Mouse (Mus musculus) midbrain, embryonic 13.5 days (tissue): ENCODE results near the gene Vash1. TPM values are rescaled to one million over a fixed set of nuclear protein-coding genes. Genes with fewer than 3 reads are reported as not detected.

Experiments
- ATAC-seq: fragments of 200-750 bp; cut with Nextera tagmentation; 2 replicates; pipeline ENCODE4 v1.8.0; 2017; ENCODE audit warnings: mild to moderate bottlenecking, moderate TSS enrichment, moderate library complexity
- H3K27ac ChIP-seq: fragments of 300-500 bp; sonication (generic); 2 replicates; pipeline ENCODE4 v1.5.1; 2015; ENCODE audit warnings: inconsistent platforms, mild to moderate bottlenecking, moderate library complexity
- H3K27me3 ChIP-seq: fragments of 300-500 bp; sonication (generic); 2 replicates; pipeline ENCODE4 v1.6.1; 2015; ENCODE audit warnings: mild to moderate bottlenecking, inconsistent platforms
- H3K36me3 ChIP-seq: fragments of 300-500 bp; sonication (generic); 2 replicates; pipeline ENCODE4 v1.6.1; 2015; ENCODE audit warnings: mild to moderate bottlenecking, inconsistent platforms
- H3K4me1 ChIP-seq: fragments of 300-500 bp; sonication (generic); replicated peaks from 2 replicates; pipeline ENCODE4 v1.6.1; 2015; ENCODE audit warnings: inconsistent platforms
- H3K4me2 ChIP-seq: fragments of 300-500 bp; sonication (generic); replicated peaks from 2 replicates; pipeline ENCODE4 v1.6.1; 2015; ENCODE audit warnings: moderate library complexity, mild to moderate bottlenecking, inconsistent platforms
- H3K4me3 ChIP-seq: fragments of 300-500 bp; sonication (generic); replicated peaks from 2 replicates; pipeline ENCODE4 v1.5.1; 2015; ENCODE audit warnings: mild to moderate bottlenecking, inconsistent platforms
- H3K9ac ChIP-seq: fragments of 300-500 bp; sonication (generic); replicated peaks from 2 replicates; pipeline ENCODE4 v1.6.1; 2015; ENCODE audit warnings: mild to moderate bottlenecking, inconsistent platforms
- H3K9me3 ChIP-seq: fragments of 300-500 bp; sonication (generic); 2 replicates; pipeline ENCODE4 v1.6.1; 2016; ENCODE audit warnings: mild to moderate bottlenecking, inconsistent platforms
- WGBS: fragments of 180-500 bp; shearing (Covaris S2); methylation state at CpG from one replicate; pipeline ENCODE4 v1.1.7; 2015; 5-methylcytosine and 5-hydroxymethylcytosine counted together
- polyA plus RNA-seq: library from polyadenylated mRNA; unstranded; fragments of >200 nt; fragmentation: Nextera tagmentation; extraction: Ambion mirVana; gene quantifications from 2 replicates; pipeline ENCODE4 v1.2.1, GENCODE M21; 2015

Vash1 gene
- polyA plus RNA-seq, 1 experiment from 2014 or later, result 40.6 TPM

- Histone ChIP-seq H3K27ac (no peak overlapping the region), H3K9ac (no peak overlapping the region), H3K36me3 (peaks cover 71% of the 10 kb centered on the region), H3K4me2 (no peak overlapping the region), H3K9me3 (no peaks in the 10 kb centered on the region), H3K27me3 (no peaks in the 10 kb centered on the region), H3K4me1 (peaks cover 52% of the 10 kb centered on the region), H3K4me3 (no peak overlapping the region)
- 82% methylated on average over 9 of the region's 9 CpGs for WGBS
- ATAC-seq, result no peak
Measured at GRCm38 (mm10) chr12:86685275-86685674, 6.8 kb downstream of the Vash1 start.

DNA sequence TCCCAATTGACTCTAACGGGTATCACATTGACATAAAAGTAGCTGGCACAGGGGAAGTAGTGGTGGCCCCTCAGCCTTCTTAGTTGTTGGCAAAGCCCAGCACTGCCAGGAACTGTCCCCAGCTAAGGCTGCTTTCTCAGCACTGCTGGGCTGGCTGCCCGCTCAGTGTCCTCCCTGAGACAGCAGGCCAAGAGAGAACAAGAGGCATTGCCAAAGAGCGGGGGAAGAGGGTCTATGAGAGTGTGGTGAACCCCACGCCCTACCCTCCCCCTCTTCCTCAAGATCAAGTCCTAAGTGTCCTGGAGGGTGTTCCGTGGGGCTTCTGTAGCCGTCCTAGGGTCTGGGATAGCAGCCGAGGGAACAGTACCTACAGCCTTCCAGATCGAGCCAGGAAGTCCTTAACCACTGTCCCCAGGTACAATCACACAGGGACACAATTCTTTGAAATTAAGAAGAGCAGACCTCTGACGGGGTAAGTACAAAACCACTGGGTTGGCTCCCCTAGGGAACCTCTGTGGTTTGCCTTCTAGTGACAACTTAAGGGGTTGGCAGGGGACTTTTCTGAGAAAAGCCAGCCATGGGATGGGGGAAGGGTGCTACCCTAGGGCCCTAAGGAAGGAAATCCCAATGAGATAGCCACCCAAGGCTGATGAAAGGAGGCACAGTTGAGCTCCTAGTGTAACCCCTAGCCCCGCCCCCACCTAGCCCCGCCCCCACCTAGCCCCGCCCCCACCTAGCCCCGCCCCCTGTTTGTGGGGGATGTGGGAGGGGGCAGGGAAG lies 8.2 kb downstream of the Vash1 start:
- H3K4me1 ChIP-seq, result peaks cover 40% of the 10 kb centered on the region
- H3K9ac ChIP-seq, result no peak overlapping the region
- H3K36me3 ChIP-seq, result peaks cover 85% of the 10 kb centered on the region
- 61% methylated on average over 13 of the region's 13 CpGs for WGBS
- H3K27ac ChIP-seq, result no peak overlapping the region
- ATAC-seq, result no peak
- no peaks in the 10 kb centered on the region for H3K27me3 ChIP-seq
- no peak overlapping the region for H3K4me3 ChIP-seq
- H3K9me3 ChIP-seq, result no peaks in the 10 kb centered on the region
- H3K4me2 ChIP-seq, result no peak overlapping the region

GRCm38 (mm10) chr12:86687445-86687955 lies 9.0 kb downstream of the Vash1 start:
- no peak overlapping the region for H3K27ac ChIP-seq
- no peak overlapping the region for H3K9ac ChIP-seq
- no peak for ATAC-seq
- no peak overlapping the region for H3K4me2 ChIP-seq
- H3K36me3 ChIP-seq, result peaks cover 91% of the 10 kb centered on the region
- H3K9me3 ChIP-seq, result no peaks in the 10 kb centered on the region
- WGBS, result 81% methylated on average over 4 of the region's 4 CpGs
- H3K4me1 ChIP-seq, result peaks cover 32% of the 10 kb centered on the region
- no peaks in the 10 kb centered on the region for H3K27me3 ChIP-seq
- H3K4me3 ChIP-seq, result no peak overlapping the region

DNA sequence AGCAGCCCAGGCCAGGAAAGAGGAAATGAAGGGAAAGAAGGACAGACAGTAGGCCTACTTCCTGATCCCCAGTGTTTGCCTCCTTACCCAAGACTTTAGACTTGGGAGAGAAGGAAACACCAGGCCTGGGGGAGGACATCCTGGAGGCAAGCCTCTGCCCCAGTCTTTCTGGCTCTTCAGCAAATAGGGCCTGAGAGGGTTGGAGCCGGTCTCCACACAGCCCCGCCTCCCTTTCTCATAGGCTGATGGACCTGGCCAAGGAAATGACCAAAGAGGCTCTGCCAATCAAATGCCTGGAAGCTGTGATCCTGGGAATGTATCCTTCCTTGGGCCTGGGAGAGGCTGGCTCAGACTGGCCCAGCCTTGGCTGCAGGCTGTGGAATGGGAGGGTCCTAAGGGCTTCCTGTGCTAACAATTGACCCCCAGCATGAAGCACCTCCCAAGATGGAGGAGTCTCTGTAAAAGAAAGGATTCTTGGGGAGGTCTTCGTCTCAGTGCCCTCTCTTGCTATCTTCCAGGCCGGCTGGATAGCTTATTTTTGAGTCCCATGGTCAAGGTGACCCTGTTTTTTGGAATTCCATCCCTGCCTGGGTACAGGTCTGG lies 9.6 kb downstream of the Vash1 start:
- ATAC-seq, result no peak
- H3K4me3 ChIP-seq, result no peak overlapping the region
- H3K4me1 ChIP-seq, result peaks cover 26% of the 10 kb centered on the region
- H3K9me3 ChIP-seq, result no peaks in the 10 kb centered on the region
- peaks cover 91% of the 10 kb centered on the region for H3K36me3 ChIP-seq
- no peak overlapping the region for H3K9ac ChIP-seq
- 78% methylated on average over 4 of the region's 4 CpGs for WGBS
- no peak overlapping the region for H3K27ac ChIP-seq
- no peaks in the 10 kb centered on the region for H3K27me3 ChIP-seq
- H3K4me2 ChIP-seq, result no peak overlapping the region

DNA sequence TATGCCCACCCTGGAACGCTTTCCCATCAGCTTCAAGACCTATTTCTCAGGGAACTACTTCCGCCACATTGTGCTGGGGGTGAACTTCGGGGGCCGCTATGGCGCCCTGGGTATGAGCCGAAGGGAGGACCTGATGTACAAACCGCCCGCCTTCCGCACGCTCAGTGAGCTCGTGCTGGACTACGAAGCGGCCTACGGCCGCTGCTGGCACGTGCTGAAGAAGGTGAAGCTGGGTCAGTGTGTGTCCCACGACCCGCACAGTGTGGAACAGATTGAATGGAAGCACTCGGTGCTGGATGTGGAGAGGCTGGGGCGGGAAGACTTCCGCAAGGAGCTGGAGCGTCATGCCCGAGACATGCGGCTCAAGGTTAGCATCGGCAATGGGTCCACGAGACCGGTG lies 10.4 kb downstream of the Vash1 start:
- Histone ChIP-seq H3K4me1 (peaks cover 18% of the 10 kb centered on the region), H3K27ac (no peak overlapping the region), H3K4me3 (no peak overlapping the region), H3K4me2 (no peak overlapping the region), H3K27me3 (no peaks in the 10 kb centered on the region), H3K9me3 (no peaks in the 10 kb centered on the region), H3K9ac (no peak overlapping the region), H3K36me3 (peaks cover 87% of the 10 kb centered on the region)
- ATAC-seq, result no peak
- 96% methylated on average over 27 of the region's 27 CpGs for WGBS

DNA sequence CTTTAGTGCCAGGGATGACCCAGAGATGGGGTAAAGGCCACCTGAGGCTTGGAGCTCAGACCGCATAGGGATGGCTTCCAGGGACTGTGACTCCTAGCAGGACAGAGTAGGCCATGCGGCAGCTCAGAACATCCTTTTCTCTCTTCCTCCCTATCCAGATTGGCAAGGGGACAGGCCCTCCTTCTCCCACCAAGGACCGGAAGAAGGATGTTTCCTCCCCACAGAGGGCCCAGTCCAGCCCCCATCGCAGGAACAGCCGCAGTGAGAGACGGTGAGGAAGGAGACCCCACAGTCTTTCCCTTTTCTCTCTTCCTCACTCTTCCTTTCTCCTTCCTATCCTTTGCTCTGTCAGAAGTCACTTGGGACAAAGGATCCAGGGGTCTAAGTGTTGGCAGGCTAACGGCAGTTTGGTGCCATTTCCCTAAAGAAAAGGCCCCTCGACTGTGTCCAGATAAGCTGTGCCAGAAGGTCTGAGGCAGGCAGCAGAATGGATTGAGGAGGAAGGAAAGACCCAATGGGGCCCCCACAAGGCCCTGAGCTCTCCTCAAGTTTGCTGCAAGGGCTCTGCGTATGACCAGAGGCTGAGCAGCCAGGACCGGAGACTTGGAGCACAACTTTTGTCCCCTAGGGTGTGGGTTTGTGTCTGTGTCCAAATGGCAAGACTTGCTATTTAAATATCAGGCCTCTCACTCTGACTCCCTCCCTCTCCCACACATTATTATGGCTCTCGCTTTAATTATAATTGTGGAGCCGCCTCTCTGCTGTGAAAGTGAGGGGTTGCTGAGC lies 12.4 kb downstream of the Vash1 start:
- 83% methylated on average over 12 of the region's 12 CpGs for WGBS
- Histone ChIP-seq H3K4me2 (no peak overlapping the region), H3K36me3 (peaks cover 94% of the 10 kb centered on the region), H3K27me3 (no peaks in the 10 kb centered on the region), H3K4me3 (no peak overlapping the region), H3K9ac (no peak overlapping the region), H3K9me3 (no peaks in the 10 kb centered on the region), H3K27ac (peak overlapping the region; percentile 39; the same call in 1 of the 2 replicates), H3K4me1 (peaks cover 4% of the 10 kb centered on the region; the same call in 1 of the 2 replicates)
- ATAC-seq, result no peak

DNA sequence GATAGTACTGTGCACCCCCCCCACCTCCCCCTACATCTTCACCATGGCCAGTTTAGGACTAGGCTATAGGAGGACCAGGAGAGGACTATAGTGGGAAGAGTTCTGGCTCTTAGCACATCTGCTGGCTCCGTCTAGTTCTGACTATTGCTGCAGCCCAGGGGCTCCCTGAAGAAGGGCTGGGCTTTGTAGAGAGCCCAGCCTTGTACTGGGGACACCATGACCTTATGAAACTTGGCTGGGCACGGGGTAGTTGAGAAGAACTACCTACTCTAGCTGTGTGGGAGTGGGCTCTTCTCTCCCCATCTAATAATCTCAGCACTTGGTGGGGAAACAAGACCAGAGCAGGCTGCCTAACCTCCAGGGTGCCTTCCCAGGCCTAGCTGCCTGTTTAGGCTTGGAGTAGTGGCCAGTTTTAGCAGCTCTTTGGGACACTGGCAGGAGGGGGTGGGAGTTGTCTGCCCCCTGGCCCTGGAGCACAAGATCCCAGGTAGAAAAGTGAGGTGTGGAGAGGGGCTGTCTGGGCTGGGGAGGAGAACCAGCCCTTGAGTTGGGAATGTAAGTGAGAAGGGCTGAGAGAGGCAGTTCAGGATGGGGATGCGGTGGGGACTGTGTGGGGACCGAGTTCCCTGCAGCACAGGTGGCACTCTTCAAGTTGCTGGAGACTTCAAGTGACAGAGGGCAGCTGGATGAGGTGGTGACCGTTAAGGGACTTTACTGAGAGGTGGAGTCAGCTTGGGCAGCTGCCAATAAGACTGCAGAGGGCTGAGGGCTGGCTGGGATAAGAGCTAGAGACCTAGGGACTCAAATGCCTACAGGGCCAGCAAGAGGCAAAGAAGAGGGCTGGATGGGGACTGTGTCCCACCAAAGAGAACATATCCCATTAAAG lies 14.2 kb downstream of the Vash1 start:
- Histone ChIP-seq H3K4me1 (0 out of 2 replicates have a peak, but pooled peaks cover under 1% of the 10 kb centered on the region), H3K27me3 (no peaks in the 10 kb centered on the region), H3K4me2 (no peak overlapping the region), H3K36me3 (peaks cover 92% of the 10 kb centered on the region), H3K9ac (no peak overlapping the region), H3K27ac (no peak overlapping the region), H3K9me3 (0 out of 2 replicates have a peak, but pooled peaks cover 6% of the 10 kb centered on the region), H3K4me3 (no peak overlapping the region)
- no peak for ATAC-seq
- 76% methylated on average over 5 of the region's 5 CpGs for WGBS

DNA sequence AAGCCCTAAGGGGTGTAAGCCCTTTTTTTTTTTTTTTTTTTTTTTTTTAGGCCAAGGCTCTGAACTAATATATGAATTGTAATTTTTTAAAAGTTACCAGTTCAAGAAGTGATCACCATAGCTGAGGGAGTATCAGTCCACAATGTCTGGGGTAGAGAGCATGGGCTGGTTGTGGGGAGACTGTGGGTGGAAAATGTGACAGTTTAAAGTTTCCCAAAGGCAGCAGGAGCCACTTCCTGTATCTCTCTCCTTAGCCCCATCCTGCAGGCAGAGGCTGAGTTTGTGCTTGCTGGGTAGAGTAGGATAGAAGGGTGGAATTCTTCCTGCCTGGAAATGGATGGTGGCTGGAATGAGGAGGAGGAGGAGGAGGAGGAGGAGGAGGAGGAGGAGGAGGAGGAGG lies 14.9 kb downstream of the Vash1 start:
- Histone ChIP-seq H3K4me1 (peaks cover 7% of the 10 kb centered on the region; the same call in 1 of the 2 replicates), H3K9me3 (0 out of 2 replicates have a peak, but pooled peaks cover 6% of the 10 kb centered on the region), H3K27ac (no peak overlapping the region), H3K27me3 (no peaks in the 10 kb centered on the region), H3K36me3 (peaks cover 85% of the 10 kb centered on the region), H3K9ac (no peak overlapping the region), H3K4me2 (no peak overlapping the region), H3K4me3 (no peak overlapping the region)
- ATAC-seq, result no peak

GRCm38 (mm10) chr12:86694441-86694840 lies 15.9 kb downstream of the Vash1 start:
- Histone ChIP-seq H3K4me2 (no peak overlapping the region), H3K9ac (no peak overlapping the region), H3K4me3 (no peak overlapping the region), H3K9me3 (0 out of 2 replicates have a peak, but pooled peaks cover 6% of the 10 kb centered on the region), H3K36me3 (peaks cover 74% of the 10 kb centered on the region), H3K27ac (no peak overlapping the region), H3K4me1 (peaks cover 18% of the 10 kb centered on the region), H3K27me3 (no peaks in the 10 kb centered on the region)
- no peak for ATAC-seq
- WGBS, result 94% methylated on average over 1 of the region's 1 CpGs

DNA sequence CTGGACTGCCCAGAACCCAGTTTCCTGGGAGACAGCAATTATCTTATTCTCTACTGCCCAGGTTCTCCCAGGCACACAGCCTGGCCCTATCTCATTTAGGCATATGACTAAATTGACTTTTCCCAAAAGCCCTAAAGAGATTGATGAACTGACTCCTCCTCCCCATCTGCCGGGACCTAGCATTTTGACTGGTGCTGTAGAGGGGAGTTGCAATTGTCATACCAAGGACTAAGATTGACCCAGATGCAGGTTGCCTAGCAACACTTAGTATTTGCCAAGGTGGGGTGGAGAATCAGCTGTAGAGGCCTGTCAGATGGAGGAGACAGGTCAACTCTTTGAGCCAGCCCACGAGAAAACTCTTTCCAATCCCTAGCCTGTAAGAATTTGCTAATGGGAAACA lies 19.5 kb downstream of the Vash1 start:
- no peak overlapping the region for H3K27ac ChIP-seq
- no peaks in the 10 kb centered on the region for H3K27me3 ChIP-seq
- H3K4me2 ChIP-seq, result no peak overlapping the region
- peaks cover 39% of the 10 kb centered on the region for H3K4me1 ChIP-seq
- no peak for ATAC-seq
- H3K4me3 ChIP-seq, result no peak overlapping the region
- H3K9ac ChIP-seq, result no peak overlapping the region
- peaks cover 43% of the 10 kb centered on the region for H3K36me3 ChIP-seq
- WGBS, result 54% methylated on average over 2 of the region's 2 CpGs
- 0 out of 2 replicates have a peak, but pooled peaks cover 6% of the 10 kb centered on the region for H3K9me3 ChIP-seq

DNA sequence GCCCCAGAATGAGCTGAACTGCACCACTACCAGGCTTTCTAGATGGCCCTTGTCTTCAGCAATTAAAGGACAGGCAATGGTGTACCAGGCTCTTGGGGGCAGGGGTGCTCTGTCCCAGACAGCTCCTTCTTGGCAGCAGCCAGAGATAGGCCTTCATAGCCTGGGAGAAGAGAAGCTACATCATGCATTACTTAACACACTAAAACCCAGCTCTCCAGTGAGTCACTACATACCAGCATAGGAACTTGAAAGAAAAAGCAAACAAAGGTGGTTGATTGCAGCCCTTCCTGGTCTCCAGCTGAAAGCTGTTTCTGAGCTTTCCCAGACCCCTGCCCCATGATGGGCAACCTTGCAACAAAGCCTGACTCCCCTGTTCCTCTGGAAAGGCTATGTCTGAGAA lies 20.0 kb downstream of the Vash1 start:
- peaks cover 39% of the 10 kb centered on the region for H3K4me1 ChIP-seq
- peak overlapping the region; percentile 72 for H3K27ac ChIP-seq
- H3K9me3 ChIP-seq, result 0 out of 2 replicates have a peak, but pooled peaks cover 6% of the 10 kb centered on the region
- no peak for ATAC-seq
- no peaks in the 10 kb centered on the region for H3K27me3 ChIP-seq
- no peak overlapping the region for H3K4me2 ChIP-seq
- no peak overlapping the region for H3K9ac ChIP-seq
- H3K36me3 ChIP-seq, result peaks cover 44% of the 10 kb centered on the region
- H3K4me3 ChIP-seq, result no peak overlapping the region
